Mouse (Mus musculus): ENCODE results near the gene Aadacl3.

Aadacl3 gene

DNA sequence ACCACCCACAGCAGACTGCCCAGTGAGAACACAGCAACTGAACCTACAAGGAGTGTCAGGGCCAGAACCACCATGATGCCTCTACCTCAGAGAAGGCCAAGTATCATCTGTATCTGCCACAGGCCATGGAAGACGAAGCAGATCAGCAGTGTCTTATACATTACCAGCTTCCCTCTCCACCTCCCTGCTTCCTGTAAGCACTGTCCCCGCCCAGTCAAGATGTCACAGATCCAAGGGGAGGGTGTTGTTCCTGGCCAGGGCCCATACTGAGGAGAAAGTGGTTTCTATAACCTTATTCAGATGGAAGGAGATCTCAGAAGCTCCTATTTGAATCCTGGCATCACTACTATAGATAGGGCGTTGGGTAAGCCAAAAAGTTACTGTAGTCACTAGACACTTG, at the start of gene Aadacl3:
Gene Aadacl3, minus strand, starts transcription at position 101 of the 400 bp plus-strand sequence.
- DNase-seq = no peak

DNA sequence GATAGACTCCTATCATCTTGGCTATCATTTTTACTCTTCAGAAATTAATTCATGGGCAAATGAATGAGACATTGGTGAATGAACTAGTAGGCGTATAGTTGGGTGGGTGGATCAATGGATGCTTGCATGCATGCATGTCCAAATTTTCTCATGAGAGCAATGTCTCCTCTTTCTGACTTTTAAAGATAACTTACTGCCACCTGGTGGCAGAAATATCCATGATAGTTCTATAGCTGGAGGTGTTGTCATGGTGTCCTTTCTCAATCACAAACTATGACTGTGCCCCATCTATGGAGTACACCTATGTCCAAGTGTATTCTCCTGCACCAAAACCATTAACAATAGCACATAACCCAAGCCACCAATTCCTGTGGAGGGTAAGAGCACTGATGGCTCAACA, 43.0 kb upstream of the Aadacl3 start:
- no peak for DNase-seq

DNA sequence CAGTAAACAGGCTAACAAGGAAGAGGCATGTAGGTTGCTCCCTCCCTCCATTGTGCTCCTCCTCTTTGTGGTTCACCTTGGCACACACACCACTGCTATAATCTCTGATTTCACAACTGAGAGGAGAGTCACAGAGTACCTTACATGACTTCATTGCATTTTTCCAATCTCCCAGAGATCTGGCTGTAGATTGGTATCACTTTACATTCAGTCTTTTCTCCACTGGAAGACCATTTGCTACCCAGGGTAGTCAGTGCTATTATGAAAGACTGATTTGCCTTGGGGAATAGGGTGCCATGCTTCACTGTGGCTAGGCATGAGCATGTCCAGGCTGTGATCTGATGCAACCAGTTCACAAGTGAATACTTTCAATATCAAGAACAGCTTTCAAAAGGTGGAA, 29.8 kb upstream of the Aadacl3 start:
- no peak for DNase-seq

DNA sequence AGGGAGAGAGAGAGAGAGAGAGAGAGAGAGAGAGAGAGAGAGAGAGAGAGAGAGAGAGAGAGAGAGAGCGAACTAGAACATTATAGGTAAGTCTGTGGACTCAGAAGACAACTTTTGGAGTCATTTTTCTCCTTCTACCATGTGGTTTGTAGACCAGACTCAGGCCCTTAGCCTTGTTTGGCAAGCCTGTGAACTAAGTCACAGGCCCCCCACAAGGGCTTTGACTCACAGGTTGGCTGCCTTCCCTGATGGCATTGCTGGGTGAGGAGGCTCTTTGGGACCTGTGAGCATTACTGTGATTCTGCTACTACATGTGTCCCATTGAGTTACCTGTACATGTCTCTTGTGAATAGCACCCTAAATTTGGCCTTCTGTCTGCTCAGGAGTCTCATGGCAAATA, 4.5 kb upstream of the Aadacl3 start:
- DNase-seq = no peak

DNA sequence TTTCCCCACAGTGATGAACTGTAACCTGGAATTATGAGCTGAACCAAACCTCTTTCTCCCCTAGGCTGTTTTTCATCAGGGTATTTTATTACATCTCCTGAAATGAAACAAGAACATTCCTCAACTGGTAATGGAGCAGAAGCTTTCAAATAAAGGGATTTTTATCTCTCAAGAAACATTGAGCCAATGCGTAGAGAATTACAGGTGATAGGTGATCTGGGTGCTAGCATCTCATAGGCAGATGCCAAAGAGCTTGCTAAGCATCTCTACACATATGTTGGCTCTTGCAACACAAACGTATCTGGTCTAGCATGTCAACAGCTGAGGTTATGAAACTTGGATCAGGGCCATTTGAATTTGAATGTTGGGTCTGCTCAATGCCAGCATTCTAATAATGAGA, 1.6 kb upstream of the Aadacl3 start:
- no peak for DNase-seq

DNA sequence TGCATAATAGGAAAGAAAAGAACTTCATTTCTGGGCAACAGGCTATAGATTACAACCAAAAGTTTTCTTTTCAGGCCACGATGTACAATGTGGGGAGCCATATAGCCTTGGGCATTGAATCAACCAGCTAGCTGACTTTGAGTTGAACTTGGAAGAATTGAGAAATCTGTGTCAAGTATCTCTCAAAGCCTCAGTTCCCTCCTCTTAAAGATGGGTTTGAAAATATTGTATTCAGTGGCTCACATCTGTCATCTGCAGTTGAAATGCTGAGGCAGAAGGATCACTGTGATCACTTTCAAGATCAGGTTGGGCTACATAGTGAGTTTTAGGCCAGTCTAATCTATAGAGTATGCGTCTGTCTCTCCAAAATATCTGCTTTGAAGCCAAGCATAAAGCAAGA, 10.3 kb downstream of the Aadacl3 start, which contains the start of gene Gm9944:
Gene Gm9944, minus strand, starts transcription at position 101 of the 400 bp plus-strand sequence.
- no peak for DNase-seq

DNA sequence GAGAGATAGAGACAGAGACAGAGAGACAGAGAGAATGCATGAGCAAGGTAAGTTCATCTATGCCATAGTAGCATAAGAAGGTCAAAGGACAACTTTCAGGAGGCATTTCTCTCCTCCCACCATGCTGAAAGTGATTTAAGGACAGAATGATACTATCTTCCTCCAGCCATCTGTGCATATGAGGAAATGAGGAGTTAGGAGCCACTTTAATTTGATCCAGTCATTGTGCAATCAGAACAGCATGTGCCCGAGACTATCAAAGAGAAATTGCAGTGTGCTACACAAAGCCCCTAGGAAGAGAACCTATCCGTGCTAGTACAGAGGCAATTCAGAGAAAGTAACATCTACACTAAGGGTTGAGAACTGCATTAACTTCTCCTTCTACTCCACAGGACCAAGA, 15.0 kb downstream of the Aadacl3 start:
- DNase-seq = no peak

DNA sequence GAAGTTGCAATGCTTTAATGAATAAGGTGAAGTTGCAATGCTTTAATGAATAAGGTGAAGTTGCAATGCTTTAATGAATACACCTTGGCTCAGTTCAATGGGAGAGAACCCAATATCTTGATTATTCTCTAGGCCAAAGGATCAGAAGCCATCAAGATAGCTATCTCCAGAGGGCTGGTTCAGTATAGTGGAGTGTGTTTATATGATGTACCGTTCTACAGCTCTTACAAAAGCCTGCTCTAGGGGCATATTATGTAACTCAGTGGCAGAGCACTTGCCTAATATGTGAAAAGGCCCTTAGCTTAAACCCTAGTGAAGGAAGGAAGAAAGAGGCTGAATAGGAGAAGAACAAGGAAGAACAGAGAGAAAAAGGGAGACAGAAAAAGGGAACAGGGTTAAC, 22.0 kb downstream of the Aadacl3 start:
- no peak for DNase-seq

DNA sequence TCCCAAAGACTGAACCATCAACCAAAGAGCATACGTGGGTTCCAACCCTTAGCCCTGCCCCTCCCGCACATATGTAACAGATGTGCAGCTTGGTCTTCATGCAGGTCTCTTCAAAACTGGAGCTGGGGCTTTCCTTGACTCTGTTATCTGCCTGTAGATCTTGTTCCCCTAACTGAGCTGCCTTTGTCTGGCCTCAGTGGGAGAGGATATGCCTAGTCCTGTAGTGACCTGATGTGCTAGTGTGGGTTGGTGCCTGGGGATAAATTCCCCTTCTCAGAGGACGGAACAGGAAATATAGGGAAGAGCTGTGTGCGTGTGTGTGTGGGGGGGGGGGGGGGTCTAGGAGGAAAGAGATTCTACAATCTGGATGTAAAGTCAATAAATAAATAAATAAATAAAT, 22.5 kb downstream of the Aadacl3 start:
- no peak for DNase-seq

DNA sequence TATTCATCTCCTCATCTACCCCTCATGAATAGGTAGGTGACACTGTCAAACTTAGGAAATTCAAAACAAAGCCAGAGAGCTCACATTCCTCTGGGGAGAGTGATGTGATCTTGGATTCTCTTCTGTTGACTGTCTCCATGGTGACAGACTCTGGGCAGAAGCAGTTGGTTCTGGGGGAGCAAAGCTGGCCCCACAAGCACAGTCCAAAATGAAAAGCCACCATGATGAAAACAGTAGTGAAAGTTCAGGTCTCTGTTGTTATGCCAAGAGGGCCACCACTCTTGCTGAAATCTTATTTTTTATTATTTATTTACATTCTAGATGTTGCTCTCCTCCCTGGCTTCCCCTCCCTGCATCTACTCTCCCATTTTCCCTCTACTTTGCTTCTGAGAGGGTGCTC, 24.9 kb downstream of the Aadacl3 start, which contains the start of gene 1700012P22Rik:
Gene 1700012P22Rik, minus strand, starts transcription at position 101 of the 400 bp plus-strand sequence.
- DNase-seq = no peak

DNA sequence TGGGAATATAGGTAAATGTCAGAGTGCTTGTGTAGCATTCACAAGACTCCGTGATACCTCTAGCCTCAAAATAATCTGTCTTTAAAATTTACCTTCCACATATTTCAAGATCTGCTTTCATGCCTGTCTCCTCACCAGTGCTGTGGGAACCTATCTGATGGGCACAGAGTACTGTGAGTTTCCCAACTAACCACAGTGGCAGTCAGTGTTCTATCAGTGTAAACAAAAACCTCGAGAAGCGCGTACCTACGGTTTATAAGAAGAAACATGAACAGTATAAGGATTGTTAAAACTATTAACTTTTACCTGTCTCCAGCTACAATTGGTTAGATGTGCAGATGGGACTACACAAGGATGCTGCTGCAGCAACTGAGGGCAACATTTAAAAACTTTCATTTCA, 30.3 kb downstream of the Aadacl3 start:
- DNase-seq = no peak

DNA sequence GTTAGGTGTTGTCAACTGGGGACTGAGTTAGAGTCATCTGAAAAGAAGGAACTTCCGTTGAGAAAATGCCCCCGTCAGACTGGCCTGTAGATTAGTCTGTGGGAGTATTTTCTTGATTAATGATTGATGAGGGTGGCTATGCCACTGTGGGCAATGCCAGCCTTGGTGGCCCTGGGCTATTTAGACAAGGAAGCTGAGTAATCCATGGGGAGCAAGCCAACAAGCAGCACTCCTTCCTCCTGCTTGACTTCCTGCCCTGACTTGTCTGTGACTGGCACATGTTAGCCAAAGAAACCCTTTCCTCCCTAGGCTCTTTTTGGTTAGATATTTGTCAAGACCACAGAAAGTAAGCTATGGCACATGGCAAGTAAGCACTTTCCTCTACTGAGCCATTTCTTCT, 32.8 kb downstream of the Aadacl3 start:
- DNase-seq = no peak

DNA sequence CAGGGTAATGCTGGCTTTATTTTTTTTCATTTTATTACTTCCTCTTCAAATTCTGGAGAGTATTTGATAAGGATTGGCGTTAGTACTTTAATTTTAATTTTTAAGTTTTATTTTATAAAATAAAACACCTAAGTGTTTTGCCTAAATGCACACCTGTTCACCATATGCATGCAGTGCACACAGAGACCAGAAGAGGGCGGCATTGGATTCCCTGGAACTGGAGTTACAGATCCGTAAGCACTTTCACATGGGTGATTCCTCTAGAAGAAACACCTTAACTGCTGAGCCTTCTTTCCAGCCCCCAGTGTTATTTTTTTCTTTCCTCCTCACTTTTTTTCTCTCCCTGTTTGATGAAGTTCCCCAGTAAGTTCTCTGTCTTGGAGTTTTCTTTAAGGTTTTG, 34.7 kb downstream of the Aadacl3 start:
- peak; percentile 2 for DNase-seq

DNA sequence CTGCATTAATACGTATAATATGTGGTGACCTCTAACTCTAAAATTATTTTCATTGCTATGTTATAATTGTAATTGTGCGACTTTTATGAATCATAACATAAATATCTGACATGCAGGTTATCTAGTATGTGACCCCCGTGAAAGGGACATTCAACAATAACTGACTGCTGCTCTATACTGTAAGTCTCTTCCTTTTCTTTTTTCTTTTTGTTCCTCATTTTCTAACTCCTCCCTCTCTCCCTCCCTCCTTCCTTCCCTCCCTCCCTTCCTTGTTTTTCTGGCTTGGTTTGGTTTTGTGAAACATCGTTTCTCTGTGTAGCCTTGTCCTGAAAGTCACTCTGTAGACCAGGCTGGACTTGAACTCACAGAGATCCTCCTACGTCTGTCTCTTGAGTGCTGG, 39.0 kb downstream of the Aadacl3 start:
- no peak for DNase-seq

DNA sequence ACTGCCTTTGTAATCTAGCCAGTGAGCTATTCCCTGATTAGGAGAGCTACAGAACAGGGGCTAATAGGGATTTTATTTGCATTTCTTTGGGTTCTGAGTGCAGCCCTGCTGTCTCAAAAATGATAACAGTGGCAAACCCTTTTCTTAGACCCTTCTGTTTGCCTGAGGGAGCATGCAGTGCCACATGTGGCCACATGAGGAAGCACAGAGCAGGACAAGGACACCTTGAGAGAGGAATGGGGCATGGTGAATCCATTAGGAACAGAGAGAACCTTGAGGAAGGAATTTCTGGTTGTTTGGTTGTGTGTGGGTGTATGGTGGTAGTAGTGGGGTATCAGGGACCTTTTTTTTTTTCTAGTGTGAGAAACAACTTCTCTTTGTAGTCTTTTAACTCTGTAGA, 42.9 kb downstream of the Aadacl3 start:
- no peak for DNase-seq

DNA sequence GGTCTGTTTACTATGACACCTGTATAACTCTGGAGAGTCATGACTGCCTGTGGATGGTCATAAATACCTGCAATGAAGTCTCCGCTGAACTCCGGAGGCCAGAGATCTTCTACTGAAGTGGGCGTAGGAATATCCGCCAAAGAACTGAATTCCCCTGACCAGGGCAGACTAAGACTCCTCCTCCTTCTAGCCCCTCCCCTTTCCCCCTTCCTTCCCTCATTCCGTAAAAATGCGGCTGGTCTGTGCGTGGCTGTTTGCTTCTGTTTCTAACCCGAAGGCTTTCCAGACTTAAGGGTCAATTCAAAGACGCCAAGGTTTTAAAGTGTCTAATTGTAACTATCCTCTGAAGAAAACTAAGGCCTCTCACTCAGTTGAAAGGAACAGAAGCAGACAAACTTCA, 55.3 kb downstream of the Aadacl3 start, which contains the start of gene Pramef12:
Gene Pramef12, minus strand, starts transcription at position 175 of the 400 bp plus-strand sequence.
- DNase-seq = no peak

DNA sequence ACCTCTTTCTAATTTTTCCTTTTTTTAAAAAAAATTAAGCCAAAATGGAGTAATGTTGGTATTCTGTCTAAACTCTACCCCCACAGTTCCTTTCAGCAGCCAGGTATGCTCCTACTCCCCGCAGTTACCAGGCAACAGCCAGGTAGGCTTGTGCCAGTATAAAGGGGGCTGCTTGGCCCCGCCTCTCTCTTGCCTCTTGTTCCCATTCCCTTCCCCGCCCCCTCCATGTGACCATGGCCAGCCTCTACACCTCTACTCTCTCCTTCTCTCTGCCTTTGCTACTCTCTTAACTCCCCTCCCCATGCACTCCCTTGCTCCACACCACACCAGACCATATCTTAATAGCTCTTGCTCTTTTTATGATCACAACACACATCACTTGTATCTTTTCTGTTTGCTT, 57.3 kb downstream of the Aadacl3 start:
- DNase-seq = no peak

DNA sequence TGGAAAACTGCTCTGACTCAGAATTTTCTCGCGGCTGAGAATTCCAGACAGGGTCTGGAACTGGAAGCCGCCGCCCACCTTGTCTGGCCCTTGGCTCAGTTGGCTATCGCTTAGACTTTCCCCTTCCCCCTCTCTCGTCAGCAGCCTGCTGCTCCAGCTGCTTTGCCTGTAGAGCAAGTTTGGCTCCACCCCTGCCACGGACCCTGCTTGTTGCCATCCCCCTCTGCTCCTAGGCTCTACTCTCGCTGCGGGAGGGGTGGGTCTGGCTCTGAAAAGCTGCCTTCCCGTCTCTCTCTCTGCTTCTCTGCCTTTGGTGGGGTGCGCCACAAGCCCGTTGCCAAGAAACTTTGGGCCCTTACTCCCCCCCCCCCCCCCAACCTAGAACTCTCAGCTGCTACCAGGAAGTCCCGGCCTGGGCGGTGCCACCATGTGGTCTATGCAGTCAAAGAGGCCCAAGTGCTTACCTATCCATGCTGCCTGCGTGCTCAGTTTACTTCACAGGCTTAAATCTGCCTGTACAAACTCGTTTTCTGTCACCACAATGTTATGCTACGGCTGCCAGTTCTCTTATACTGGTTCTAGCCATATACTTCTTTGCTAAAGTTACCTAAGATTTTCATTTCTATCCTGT, 59.0 kb downstream of the Aadacl3 start:
- DNase-seq = no peak
